Mouse (Mus musculus): Measurements from ENCODE around the gene Ifit3b.
"Not testable (repeated sequence)": the region's sequence is repeated elsewhere in the genome, so short reads cannot be mapped to it uniquely, and the experiment has no call there.

The Ifit3b gene

DNA sequence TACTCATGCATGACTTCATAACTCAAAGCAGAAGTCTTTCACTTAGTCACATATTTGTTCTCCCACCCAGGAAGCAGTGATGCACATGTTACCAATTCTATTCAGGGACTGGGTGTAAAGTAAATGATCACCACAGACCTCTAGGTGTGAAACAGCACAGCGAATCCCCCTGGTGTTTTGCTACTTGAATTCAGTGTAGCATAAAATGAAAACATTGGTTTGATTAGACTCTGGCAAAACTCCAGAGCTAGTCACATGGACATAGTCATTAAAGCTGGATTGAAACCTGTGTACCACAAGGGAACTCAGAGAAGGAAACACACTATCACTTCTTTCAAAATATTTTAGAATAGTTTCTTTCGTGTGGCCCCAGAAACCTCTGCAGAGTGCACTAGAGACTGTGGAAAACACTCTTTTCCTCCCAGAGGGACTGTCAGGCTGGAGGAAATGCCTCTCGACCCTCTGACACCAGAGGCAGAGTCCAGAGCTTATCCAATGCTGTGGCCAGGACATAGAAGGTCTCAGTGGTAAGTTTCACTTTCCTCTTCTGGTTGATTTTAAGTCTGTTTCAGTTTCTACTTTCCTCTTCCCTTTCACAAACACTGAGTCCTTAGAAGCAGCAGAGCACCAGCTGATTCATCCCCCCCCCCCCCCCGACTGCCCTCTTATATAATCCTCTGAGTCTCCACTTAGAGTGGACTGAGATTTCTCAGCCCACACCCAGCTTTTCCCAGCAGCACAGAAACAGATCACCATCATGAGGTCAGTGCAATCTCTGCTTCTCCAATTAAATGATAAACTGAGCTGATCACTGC, at the start of gene Ifit3b:
Ifit3b (plus strand) TSS at position 734 of the 815 bp plus-strand sequence.
- DNase-seq (ENCODE audit: low read depth in 1 of 2, low spot score in 2 of 2) = not testable (repeated sequence)

GRCm38 (mm10) chr19:34562556-34562955, 45.2 kb upstream of the Ifit3b start:
- DNase-seq (ENCODE audit: low read depth in 1 of 2, low spot score in 2 of 2) = no peak

- no peak for DNase-seq (ENCODE audit: low read depth in 1 of 2, low spot score in 2 of 2)
Measured at GRCm38 (mm10) chr19:34566178-34566784, 41.5 kb upstream of the Ifit3b start.

- DNase-seq (ENCODE audit: low read depth in 1 of 2, low spot score in 2 of 2) = no peak
Measured at GRCm38 (mm10) chr19:34568988-34569895, 38.5 kb upstream of the Ifit3b start.

DNA sequence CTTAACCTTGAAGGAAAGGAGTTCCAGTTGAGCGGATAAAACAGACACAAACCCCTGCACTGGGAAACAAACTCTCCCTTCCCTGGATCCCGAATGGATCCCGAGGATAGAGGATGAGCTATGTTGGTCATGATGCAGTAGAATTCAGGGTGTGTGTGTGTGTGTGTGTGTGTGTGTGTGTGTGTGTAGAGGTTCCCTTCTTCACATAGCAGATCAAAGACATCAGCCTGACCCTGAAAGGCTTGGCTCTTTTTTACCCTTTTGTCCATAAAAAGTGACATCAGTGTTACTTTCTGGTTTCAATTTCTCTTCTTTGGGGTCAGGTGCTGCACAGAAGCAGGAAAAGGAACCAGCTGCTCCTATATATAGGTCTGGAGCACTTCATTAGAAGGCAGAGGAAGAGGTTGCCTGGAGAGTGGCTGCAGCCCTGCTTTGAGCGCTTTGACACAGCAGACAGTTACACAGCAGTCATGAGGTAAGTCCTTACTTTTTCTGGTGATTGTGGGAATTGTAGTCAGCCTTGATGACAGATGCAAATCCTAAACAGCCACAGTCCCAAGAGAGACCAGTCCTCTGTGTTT, 37.8 kb upstream of the Ifit3b start:
- no peak for DNase-seq (ENCODE audit: low read depth in 1 of 2, low spot score in 2 of 2)

GRCm38 (mm10) chr19:34571080-34571479, 36.7 kb upstream of the Ifit3b start:
- no peak for DNase-seq (ENCODE audit: low read depth in 1 of 2, low spot score in 2 of 2)

DNA sequence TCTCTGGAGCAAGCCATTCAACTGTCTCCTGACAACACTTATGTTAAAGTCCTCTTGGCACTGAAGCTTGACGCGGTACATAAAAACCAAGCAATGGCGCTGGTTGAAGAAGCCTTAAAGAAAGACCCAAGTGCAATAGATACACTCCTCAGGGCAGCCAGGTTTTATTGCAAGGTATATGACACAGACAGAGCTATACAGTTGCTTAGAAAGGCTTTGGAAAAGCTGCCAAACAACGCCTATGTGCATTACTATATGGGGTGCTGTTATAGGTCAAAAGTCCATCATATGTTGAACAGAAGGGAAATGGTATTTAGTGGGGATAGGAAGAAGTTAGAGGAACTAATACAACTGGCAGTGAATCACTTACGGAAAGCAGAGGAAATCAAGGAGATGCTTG, 34.1 kb upstream of the Ifit3b start:
- DNase-seq (ENCODE audit: low read depth in 1 of 2, low spot score in 2 of 2) = no peak

- no peak for DNase-seq (ENCODE audit: low read depth in 1 of 2, low spot score in 2 of 2)
Measured at GRCm38 (mm10) chr19:34577121-34577520, 30.6 kb upstream of the Ifit3b start.

- DNase-seq (ENCODE audit: low read depth in 1 of 2, low spot score in 2 of 2) = not testable (repeated sequence)
Measured at GRCm38 (mm10) chr19:34582696-34583095, 25.1 kb upstream of the Ifit3b start.

DNA sequence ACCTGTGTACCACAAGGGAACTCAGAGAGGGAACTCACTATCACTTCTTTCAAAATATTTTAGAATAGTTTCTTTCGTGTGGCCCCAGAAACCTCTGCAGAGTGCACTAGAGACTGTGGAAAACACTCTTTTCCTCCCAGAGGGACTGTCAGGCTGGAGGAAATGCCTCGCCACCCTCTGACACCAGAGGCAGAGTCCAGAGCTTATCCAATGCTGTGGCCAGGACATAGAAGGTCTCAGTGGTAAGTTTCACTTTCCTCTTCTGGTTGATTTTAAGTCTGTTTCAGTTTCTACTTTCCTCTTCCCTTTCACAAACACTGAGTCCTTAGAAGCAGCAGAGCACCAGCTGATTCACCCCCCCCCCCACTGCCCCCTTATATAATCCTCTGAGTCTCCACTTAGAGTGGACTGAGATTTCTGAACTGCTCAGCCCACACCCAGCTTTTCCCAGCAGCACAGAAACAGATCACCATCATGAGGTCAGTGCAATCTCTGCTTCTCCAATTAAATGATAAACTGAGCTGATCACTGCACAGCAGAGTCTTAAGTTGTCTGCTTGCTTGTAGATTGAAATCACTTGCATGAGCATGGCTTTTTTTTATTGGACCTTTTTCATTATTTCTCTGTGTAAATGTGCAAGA, 24.5 kb upstream of the Ifit3b start, which contains the start of gene Ifit3:
Ifit3 (plus strand) TSS at position 406 of the 641 bp plus-strand sequence.
- DNase-seq (ENCODE audit: low read depth in 1 of 2, low spot score in 2 of 2) = not testable (repeated sequence)

- not testable (repeated sequence) for DNase-seq (ENCODE audit: low read depth in 1 of 2, low spot score in 2 of 2)
Measured at GRCm38 (mm10) chr19:34585740-34586458, 21.9 kb upstream of the Ifit3b start.

DNA sequence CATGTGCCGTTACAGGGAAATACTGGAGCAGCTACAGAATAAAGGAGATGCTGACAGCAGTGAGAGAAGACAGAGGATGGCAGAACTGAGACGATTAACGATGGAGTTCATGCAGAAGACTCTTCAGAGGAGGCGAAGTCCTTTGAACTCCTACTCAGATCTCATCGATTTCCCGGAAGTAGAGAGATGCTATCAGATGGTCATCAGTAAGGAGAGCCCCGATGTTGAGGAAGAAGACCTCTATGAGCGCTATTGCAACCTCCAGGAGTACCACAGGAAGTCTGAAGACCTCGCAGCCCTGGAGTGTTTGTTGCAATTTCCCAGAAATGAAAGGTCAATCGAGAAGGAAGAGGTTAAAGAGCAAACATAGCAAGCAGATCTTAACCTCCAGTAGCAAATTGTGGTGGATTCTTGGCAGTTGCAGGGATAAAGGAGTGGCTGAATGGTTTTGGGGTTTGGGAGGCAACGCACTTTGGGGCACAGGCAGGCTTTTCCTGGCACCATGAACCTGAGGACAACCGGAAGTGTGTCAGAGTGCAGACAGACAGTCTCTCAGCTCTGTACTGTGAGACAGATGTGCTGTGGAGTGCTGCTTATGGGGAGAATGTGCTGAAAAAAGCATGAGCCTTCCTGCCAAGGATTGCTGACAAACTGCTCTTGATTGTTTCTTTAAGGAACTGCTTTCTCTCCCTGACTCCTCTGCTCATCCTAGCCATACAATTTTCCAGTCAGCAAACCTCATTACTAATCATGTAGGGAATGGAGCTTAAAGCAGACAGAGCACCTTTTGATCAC, 19.7 kb upstream of the Ifit3b start:
- DNase-seq (ENCODE audit: low read depth in 1 of 2, low spot score in 2 of 2) = not testable (repeated sequence)

- DNase-seq (ENCODE audit: low read depth in 1 of 2, low spot score in 2 of 2) = no peak
Measured at GRCm38 (mm10) chr19:34588959-34589358, 18.8 kb upstream of the Ifit3b start.

DNA sequence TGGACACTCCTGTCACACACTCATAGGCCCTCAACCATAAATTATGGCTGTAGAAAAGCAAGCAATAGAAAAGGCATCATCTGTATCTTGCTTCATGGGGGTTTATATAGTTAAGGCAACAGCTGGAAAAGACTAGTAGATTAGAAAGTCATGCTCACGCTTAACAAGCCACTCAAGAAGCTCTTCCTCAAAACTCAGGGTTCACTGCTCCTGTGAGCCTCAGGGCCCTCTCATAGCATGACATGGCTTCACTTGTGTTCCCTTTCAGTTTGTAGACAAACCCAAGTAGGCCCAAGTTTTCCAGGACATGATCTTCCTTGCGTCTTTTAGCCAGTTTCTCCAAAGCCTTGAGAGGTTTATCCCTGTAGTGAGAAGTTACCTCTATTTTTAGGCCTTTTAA, 14.3 kb upstream of the Ifit3b start:
- DNase-seq (ENCODE audit: low read depth in 1 of 2, low spot score in 2 of 2) = no peak

DNA sequence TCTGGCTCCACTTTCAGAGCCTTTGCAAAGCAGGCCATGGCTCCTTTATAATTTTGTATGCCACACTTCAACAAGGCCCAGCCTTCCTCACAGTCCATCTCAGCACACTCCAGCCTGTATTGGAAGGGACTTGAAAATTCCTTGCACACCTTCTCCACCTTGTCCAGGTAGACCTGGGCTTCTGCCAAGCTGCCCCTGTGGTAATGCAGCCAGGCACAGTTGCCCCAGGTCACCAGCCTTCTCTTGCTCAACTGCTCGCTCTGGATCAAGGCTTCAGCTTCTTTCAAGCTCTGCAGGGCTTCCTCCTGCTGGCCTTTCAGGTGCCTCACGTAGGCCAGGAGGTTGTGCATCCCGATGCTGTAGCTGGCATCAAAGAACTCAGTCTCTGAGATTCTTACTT, 13.2 kb upstream of the Ifit3b start:
- not testable (repeated sequence) for DNase-seq (ENCODE audit: low read depth in 1 of 2, low spot score in 2 of 2)

GRCm38 (mm10) chr19:34596811-34597210, 11.0 kb upstream of the Ifit3b start:
- DNase-seq (ENCODE audit: low read depth in 1 of 2, low spot score in 2 of 2) = no peak

DNA sequence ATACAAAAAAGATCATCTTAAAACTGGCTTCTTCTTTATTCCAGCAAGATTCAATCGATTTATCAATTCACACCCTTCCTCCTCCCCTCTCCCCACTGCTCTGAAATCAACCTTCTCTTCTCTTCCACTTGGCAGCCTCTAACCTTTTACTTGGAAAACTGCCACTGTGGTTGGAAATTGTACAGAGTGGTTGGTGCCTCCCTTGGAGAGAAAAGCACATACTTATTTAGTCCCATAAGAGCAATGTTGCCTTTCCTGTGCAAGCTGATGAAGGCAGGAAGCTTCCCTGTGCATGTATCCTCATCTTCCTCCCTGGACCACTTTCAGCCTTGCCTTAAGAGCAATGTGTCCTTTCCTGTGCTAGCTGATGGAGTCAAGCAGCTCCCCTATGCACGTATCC, 9.4 kb upstream of the Ifit3b start:
- no peak for DNase-seq (ENCODE audit: low read depth in 1 of 2, low spot score in 2 of 2)

- DNase-seq (ENCODE audit: low read depth in 1 of 2, low spot score in 2 of 2) = not testable (repeated sequence)
Measured at GRCm38 (mm10) chr19:34599250-34599649, 8.5 kb upstream of the Ifit3b start.

- not testable (repeated sequence) for DNase-seq (ENCODE audit: low read depth in 1 of 2, low spot score in 2 of 2)
Measured at GRCm38 (mm10) chr19:34601888-34602287, 5.9 kb upstream of the Ifit3b start, which contains the start of gene Ifit1bl1. Ifit1bl1 (minus strand) TSS chr19:34601956.
